In genomic region chr2:58521621-58522020, GRCm38 (mm10) we compare ENCODE assay signal across 24 mouse cellular contexts. TPM values are rescaled to one million over a fixed set of nuclear protein-coding genes. Genes with fewer than 3 reads are reported as not detected.
A peak's percentile ranks its signal among the peaks of the same experiment; 100 is the strongest.
DNase-seq lines count a peak whose midpoint lies in the region; ATAC-seq lines count a peak whose summit lies in the region.
"Had no signal": no experiment of that assay in that cellular context is flagged by ENCODE, and none has a peak within 500 bp of the region (broad histone marks: within the 10 kb centered on the region; RNA-seq: fewer than 3 reads in every experiment).

No protein-coding gene starts in this region.

- no peaks in the 10 kb centered on the region for H3K9me3 ChIP-seq in heart, embryonic 14.5 days (ENCODE audit: control insufficient read depth, low read length)
- H3K9me3 ChIP-seq in midbrain, embryonic 11.5 days (ENCODE audit: control insufficient read depth, low read length), result no peaks in the 10 kb centered on the region
- H3K9me3 ChIP-seq in midbrain, embryonic 10.5 days (replicated peaks), result no peaks in the 10 kb centered on the region
- H3K9me3 ChIP-seq: forebrain, embryonic 10.5 days had no signal

- H3K27ac ChIP-seq in heart, embryonic 14.5 days (replicated peaks in 1 of 2; ENCODE audit: control insufficient read depth in 1 of 2, insufficient read depth in 1 of 2, low read depth in 2 of 2, low read length in 2 of 2), result peak overlapping the region; percentile 20 to 30; a peak in 1 of 4 replicates
- no peak overlapping the region for H3K27ac ChIP-seq in midbrain, embryonic 11.5 days (ENCODE audit: low read depth, low read length)
- H3K27ac ChIP-seq in midbrain, embryonic 10.5 days (replicated peaks), result no peak overlapping the region
- H3K27ac ChIP-seq: forebrain, embryonic 10.5 days; liver, embryonic 14.5 days had no signal

- no peaks in the 10 kb centered on the region for H3K36me3 ChIP-seq in heart, embryonic 14.5 days (ENCODE audit: control insufficient read depth, insufficient read depth, low read length)
- no peaks in the 10 kb centered on the region for H3K36me3 ChIP-seq in midbrain, embryonic 11.5 days (ENCODE audit: control insufficient read depth, insufficient read depth, low read length)
- no peaks in the 10 kb centered on the region for H3K36me3 ChIP-seq in midbrain, embryonic 10.5 days
- H3K36me3 ChIP-seq: forebrain, embryonic 10.5 days had no signal

- H3K9ac ChIP-seq in heart, embryonic 14.5 days (ENCODE audit: low read length), result no peak overlapping the region
- H3K9ac ChIP-seq in midbrain, embryonic 11.5 days (ENCODE audit: low read length), result no peak overlapping the region
- H3K9ac ChIP-seq: liver, embryonic 14.5 days had no signal

- H3K4me1 ChIP-seq in heart, embryonic 14.5 days (ENCODE audit: control insufficient read depth in 2 of 2, insufficient read depth in 2 of 2, low read length in 2 of 2), result peaks cover 14 to 78% of the 10 kb centered on the region in 2 experiments
- no peaks in the 10 kb centered on the region for H3K4me1 ChIP-seq in midbrain, embryonic 11.5 days (ENCODE audit: control insufficient read depth, insufficient read depth, low read length)
- peaks cover 5% of the 10 kb centered on the region for H3K4me1 ChIP-seq in midbrain, embryonic 10.5 days
- H3K4me1 ChIP-seq: megakaryocyte, embryonic 14.5 days had no signal

- 82% methylated on average over 6 of the region's 6 CpGs for WGBS in heart, embryonic 14.5 days
- 93% methylated on average over 6 of the region's 6 CpGs for WGBS in midbrain, embryonic 11.5 days
- 92% methylated on average over 6 of the region's 6 CpGs for WGBS in midbrain, embryonic 10.5 days

- no peak for ATAC-seq in heart, embryonic 14.5 days (ENCODE audit: insufficient number of reproducible peaks, insufficient read depth, low FRiP score, low read depth)
- ATAC-seq in midbrain, embryonic 11.5 days (ENCODE audit: low FRiP score), result no peak

- no peak overlapping the region for H3K4me2 ChIP-seq in heart, embryonic 14.5 days (ENCODE audit: low read length)
- H3K4me2 ChIP-seq in midbrain, embryonic 11.5 days, result no peak overlapping the region

- no peak overlapping the region for H3K4me3 ChIP-seq in heart, embryonic 14.5 days (ENCODE audit: control insufficient read depth in 1 of 2, insufficient read depth in 1 of 2, low read depth in 1 of 2, low read length in 2 of 2)
- H3K4me3 ChIP-seq in midbrain, embryonic 11.5 days (ENCODE audit: low read depth, low read length), result no peak overlapping the region
- H3K4me3 ChIP-seq in midbrain, embryonic 10.5 days, result no peak overlapping the region
- H3K4me3 ChIP-seq: forebrain, embryonic 10.5 days; layer of hippocampus, adult 2 months; megakaryocyte, embryonic 14.5 days had no signal

- peak; percentile 35 to 39 for DNase-seq in cerebellum, postnatal 36 days
- no peak for DNase-seq in cerebellum, adult 11-12 months
- DNase-seq in heart, adult 8-10 months (ENCODE audit: low spot score), result no peak
- DNase-seq in midbrain, embryonic 11.5 days (ENCODE audit: low spot score, missing footprints), result peak; percentile 41
- no peak for DNase-seq in midbrain, embryonic 10.5 days (ENCODE audit: low spot score)
- no peak for DNase-seq in urinary bladder, adult 2 months (ENCODE audit: low spot score)
- DNase-seq: gastrocnemius, postnatal 25 days; heart, postnatal 10 days; kidney, adult 18-20 months; kidney, postnatal 10 days; lung, postnatal 10 days; right cerebral cortex, adult 18-20 months had no signal

- H3K27me3 ChIP-seq in heart, embryonic 14.5 days (ENCODE audit: control insufficient read depth, insufficient read depth, low read length), result no peaks in the 10 kb centered on the region
- H3K27me3 ChIP-seq in midbrain, embryonic 11.5 days (ENCODE audit: control insufficient read depth, insufficient read depth, low read length), result no peaks in the 10 kb centered on the region
- no peaks in the 10 kb centered on the region for H3K27me3 ChIP-seq in midbrain, embryonic 10.5 days (ENCODE audit: low read depth, poor library complexity, severe bottlenecking)
- H3K27me3 ChIP-seq: megakaryocyte, embryonic 14.5 days had no signal

RNA-seq across cellular contexts. Expression of gene Acvr1, which starts 45.3 kb away (rescaled TPM):
- 12.5 and 12.6 TPM in 2 replicates for polyA plus RNA-seq in heart, embryonic 14.5 days (2014; fragmentation: Nextera tagmentation; extraction: Ambion mirVana)
- total RNA-seq in heart, adult 8-10 months (2022), result 10 to 100 TPM; 14.2 to 17.0 (median 15.0) TPM
- polyA plus RNA-seq in midbrain, embryonic 11.5 days (2014; fragmentation: Nextera tagmentation; extraction: Ambion mirVana), result 4.7 and 4.9 TPM in 2 replicates
- polyA plus RNA-seq in midbrain, embryonic 10.5 days (2016; fragmentation: Nextera tagmentation; extraction: Ambion mirVana), result 2.9 and 3.2 TPM in 2 replicates
- polyA plus RNA-seq in urinary bladder, adult 2 months (2012; rRNA removed), result 21.9 and 31.2 TPM in 2 replicates

RNA-seq across cellular contexts. Expression of gene Upp2, which starts 45.5 kb away (rescaled TPM):
- 6.1 and 7.5 TPM in 2 replicates for polyA plus RNA-seq in heart, embryonic 14.5 days (2014; fragmentation: Nextera tagmentation; extraction: Ambion mirVana)
- 1 to 10 TPM; 1.9 to 4.7 (median 3.3) TPM for total RNA-seq in heart, adult 8-10 months (2022)
- polyA plus RNA-seq in midbrain, embryonic 11.5 days (2014; fragmentation: Nextera tagmentation; extraction: Ambion mirVana), result 4.6 and 4.7 TPM in 2 replicates
- 3.0 and 5.3 TPM in 2 replicates for polyA plus RNA-seq in midbrain, embryonic 10.5 days (2016; fragmentation: Nextera tagmentation; extraction: Ambion mirVana)
- polyA plus RNA-seq in urinary bladder, adult 2 months (2012; rRNA removed), result 14.5 and 14.9 TPM in 2 replicates

RNA-seq across cellular contexts. Expression of gene Gm17409, which starts 51.7 kb away (rescaled TPM):
- polyA plus RNA-seq in heart, embryonic 14.5 days (2014; fragmentation: Nextera tagmentation; extraction: Ambion mirVana), result not detected in 2 replicates
- not detected for total RNA-seq in heart, adult 8-10 months (2022)
- not detected in 2 replicates for polyA plus RNA-seq in midbrain, embryonic 11.5 days (2014; fragmentation: Nextera tagmentation; extraction: Ambion mirVana)
- not detected in 2 replicates for polyA plus RNA-seq in midbrain, embryonic 10.5 days (2016; fragmentation: Nextera tagmentation; extraction: Ambion mirVana)
- polyA plus RNA-seq in urinary bladder, adult 2 months (2012; rRNA removed), result not detected in 2 replicates
- total RNA-seq: adrenal gland, postnatal 4 days; ES-E14; gastrocnemius, postnatal 25 days; heart, postnatal 10 days; layer of hippocampus, adult 2 months; midbrain, postnatal 0 days had no signal
- polyA plus RNA-seq: embryonic facial prominence, embryonic 14.5 days; forebrain, embryonic 10.5 days; limb, embryonic 11.5 days; liver, embryonic 14.5 days; midbrain, postnatal 0 days; neural tube, embryonic 11.5 days; small intestine, adult 2 months had no signal

Comparison
In these comparisons a context has a peak if more than half of its experiments do, and no peak if none do; other contexts are left out.
1. DNase-seq: peak in cerebellum, postnatal 36 days (2 of 2) and midbrain, embryonic 11.5 days (single experiment); none in cerebellum, adult 11-12 months (single experiment), heart, adult 8-10 months (single experiment), midbrain, embryonic 10.5 days (single experiment) and urinary bladder, adult 2 months (single experiment).
2. H3K27ac ChIP-seq: peak in heart, embryonic 14.5 days (2 of 2); none in midbrain, embryonic 11.5 days (single experiment) and midbrain, embryonic 10.5 days (single experiment).